Mouse (Mus musculus) heart, embryonic 14.5 days (tissue): ENCODE results near the gene Vdac2. TPM values are rescaled to one million over a fixed set of nuclear protein-coding genes. Genes with fewer than 3 reads are reported as not detected.

Experiments used
- ATAC-seq: fragments of 200-750 bp; cut with Nextera tagmentation; 2 replicates; pipeline ENCODE4 v1.8.0; 2017; ENCODE audit warnings: low read depth, moderate TSS enrichment; ENCODE audit not compliant: insufficient number of reproducible peaks, insufficient read depth, low FRiP score
- H3K27ac ChIP-seq, 2 experiments: fragments of 200-500 bp in 1 of 2; fragments of 300-500 bp in 1 of 2; sonication (generic) in 1 of 2; replicated peaks in 1 of 2; 2 replicates each; pipeline ENCODE4 v1.5.1; 2012 to 2014; ENCODE audit warnings: low read depth in 2 of 2, low read length in 2 of 2, control low read depth in 1 of 2, mild to moderate bottlenecking in 1 of 2, mixed read lengths in 1 of 2; ENCODE audit not compliant: control insufficient read depth in 1 of 2, insufficient read depth in 1 of 2
- H3K27me3 ChIP-seq: fragments of 300-500 bp; sonication (generic); 2 replicates; pipeline ENCODE4 v1.6.1; 2014; ENCODE audit warnings: mild to moderate bottlenecking, low read length, control low read depth; ENCODE audit not compliant: control insufficient read depth, insufficient read depth
- H3K36me3 ChIP-seq: fragments of 300-500 bp; sonication (generic); 2 replicates; pipeline ENCODE4 v1.6.1; 2014; ENCODE audit warnings: mild to moderate bottlenecking, control low read depth, low read length, mixed read lengths; ENCODE audit not compliant: control insufficient read depth, insufficient read depth
- H3K4me1 ChIP-seq, 2 experiments: fragments of 200-500 bp in 1 of 2; fragments of 300-500 bp in 1 of 2; sonication (generic) in 1 of 2; 2 replicates each; pipeline ENCODE4 v1.6.1; 2012 to 2014; ENCODE audit warnings: low read length in 2 of 2, control low read depth in 1 of 2, mixed read lengths in 1 of 2; ENCODE audit not compliant: control insufficient read depth in 2 of 2, insufficient read depth in 2 of 2
- H3K4me2 ChIP-seq: fragments of 300-500 bp; sonication (generic); 2 replicates; pipeline ENCODE4 v1.6.1; 2014; ENCODE audit warnings: mild to moderate bottlenecking, low read length
- H3K4me3 ChIP-seq, 2 experiments: fragments of 200-500 bp in 1 of 2; fragments of 300-500 bp in 1 of 2; sonication (generic) in 1 of 2; 2 replicates each; pipeline ENCODE4 v1.5.1; 2012 to 2014; ENCODE audit warnings: low read length in 2 of 2, mild to moderate bottlenecking in 2 of 2, control low read depth in 1 of 2, low read depth in 1 of 2, moderate library complexity in 1 of 2; ENCODE audit not compliant: control insufficient read depth in 1 of 2, insufficient read depth in 1 of 2
- H3K9ac ChIP-seq: fragments of 300-500 bp; sonication (generic); 2 replicates; pipeline ENCODE4 v1.6.1; 2014; ENCODE audit warnings: mild to moderate bottlenecking, low read length
- H3K9me3 ChIP-seq: fragments of 300-500 bp; sonication (generic); 2 replicates; pipeline ENCODE4 v1.6.1; 2016; ENCODE audit warnings: low read length, control low read depth; ENCODE audit not compliant: control insufficient read depth
- WGBS: fragments of 180-500 bp; shearing (Covaris S2); extraction: QIAGEN DNeasy Blood & Tissue Kit; methylation state at CpG from one replicate; pipeline ENCODE4 v1.1.7; 2014; 5-methylcytosine and 5-hydroxymethylcytosine counted together
- polyA plus RNA-seq: library from polyadenylated mRNA; unstranded; fragments of >200 nt; fragmentation: Nextera tagmentation; extraction: Ambion mirVana; gene quantifications from 2 replicates; pipeline ENCODE4 v1.2.1, GENCODE M21; 2014

The Vdac2 gene
- polyA plus RNA-seq, result 533 and 556 TPM in 2 replicates

GRCm38 (mm10) chr14:21824938-21825337 is at the start of gene Vdac2:
Vdac2 (plus strand) TSS chr14:21825238.
- H3K36me3 ChIP-seq, result no peaks in the 10 kb centered on the region
- H3K9me3 ChIP-seq, result no peaks in the 10 kb centered on the region
- H3K27me3 ChIP-seq, result no peaks in the 10 kb centered on the region
- H3K4me2 ChIP-seq, result peak within 1 kb of the TSS; percentile 34
- ATAC-seq, result no peak
- no peak within 1 kb of the TSS for H3K4me3 ChIP-seq
- H3K27ac ChIP-seq, result peak within 1 kb of the TSS; percentile 80 to 99
- H3K4me1 ChIP-seq, result peaks cover 42 to 50% of the 10 kb centered on the region in 2 experiments
- 80% methylated on average over 2 of the region's 2 CpGs for WGBS
- H3K9ac ChIP-seq, result no peak within 1 kb of the TSS

GRCm38 (mm10) chr14:21776201-21776600 is 48.8 kb upstream of the Vdac2 start:
- WGBS, result 87% methylated on average over 4 of the region's 4 CpGs
- no peak for ATAC-seq
- H3K27ac ChIP-seq, result no peak overlapping the region

GRCm38 (mm10) chr14:21786500-21786899 is 38.5 kb upstream of the Vdac2 start:
- H3K4me1 ChIP-seq, result no peaks in the 10 kb centered on the region
- no peak overlapping the region for H3K4me2 ChIP-seq
- H3K36me3 ChIP-seq, result peaks cover 44% of the 10 kb centered on the region
- H3K27ac ChIP-seq, result no peak overlapping the region
- WGBS, result 83% methylated on average over 4 of the region's 4 CpGs
- H3K27me3 ChIP-seq, result no peaks in the 10 kb centered on the region
- no peak overlapping the region for H3K9ac ChIP-seq
- H3K4me3 ChIP-seq, result no peak overlapping the region
- ATAC-seq, result no peak
- H3K9me3 ChIP-seq, result no peaks in the 10 kb centered on the region

More at GRCm38 (mm10) chr14:21776201-21776600, 48.8 kb upstream of the Vdac2 start:
- Histone ChIP-seq H3K36me3 (peaks cover 33% of the 10 kb centered on the region), H3K4me2 (no peak overlapping the region), H3K4me1 (peaks cover 0 to 6% of the 10 kb centered on the region in 2 experiments; a peak in 2 of 4 replicates), H3K27me3 (no peaks in the 10 kb centered on the region), H3K4me3 (no peak overlapping the region), H3K9ac (no peak overlapping the region), H3K9me3 (no peaks in the 10 kb centered on the region)

GRCm38 (mm10) chr14:21787374-21787773 is 37.7 kb upstream of the Vdac2 start:
- Histone ChIP-seq H3K9ac (no peak overlapping the region), H3K4me1 (no peaks in the 10 kb centered on the region), H3K4me2 (no peak overlapping the region), H3K27me3 (no peaks in the 10 kb centered on the region), H3K27ac (no peak overlapping the region), H3K4me3 (no peak overlapping the region), H3K36me3 (peaks cover 52% of the 10 kb centered on the region), H3K9me3 (no peaks in the 10 kb centered on the region)
- WGBS, result 79% methylated on average over 3 of the region's 3 CpGs
- no peak for ATAC-seq

GRCm38 (mm10) chr14:21788121-21788520 is 36.9 kb upstream of the Vdac2 start:
- H3K4me2 ChIP-seq, result no peak overlapping the region
- ATAC-seq, result no peak

GRCm38 (mm10) chr14:21790585-21791251 is 34.3 kb upstream of the Vdac2 start:
- 90% methylated on average over 9 of the region's 9 CpGs for WGBS
- no peak overlapping the region for H3K9ac ChIP-seq
- no peak overlapping the region for H3K4me2 ChIP-seq
- no peaks in the 10 kb centered on the region for H3K4me1 ChIP-seq
- no peak overlapping the region for H3K27ac ChIP-seq
- no peak for ATAC-seq
- H3K4me3 ChIP-seq, result no peak overlapping the region
- no peaks in the 10 kb centered on the region for H3K27me3 ChIP-seq
- H3K9me3 ChIP-seq, result no peaks in the 10 kb centered on the region
- H3K36me3 ChIP-seq, result peaks cover 53% of the 10 kb centered on the region

More at GRCm38 (mm10) chr14:21788121-21788520, 36.9 kb upstream of the Vdac2 start:
- H3K27ac ChIP-seq, result no peak overlapping the region
- no peak overlapping the region for H3K9ac ChIP-seq
- no peak overlapping the region for H3K4me3 ChIP-seq
- peaks cover 57% of the 10 kb centered on the region for H3K36me3 ChIP-seq
- 90% methylated on average over 5 of the region's 5 CpGs for WGBS
- H3K9me3 ChIP-seq, result no peaks in the 10 kb centered on the region
- H3K27me3 ChIP-seq, result no peaks in the 10 kb centered on the region
- no peaks in the 10 kb centered on the region for H3K4me1 ChIP-seq

- Histone ChIP-seq H3K4me1 (no peaks in the 10 kb centered on the region), H3K9me3 (no peaks in the 10 kb centered on the region), H3K4me2 (no peak overlapping the region), H3K27me3 (no peaks in the 10 kb centered on the region), H3K9ac (no peak overlapping the region), H3K4me3 (no peak overlapping the region), H3K27ac (no peak overlapping the region), H3K36me3 (peaks cover 50% of the 10 kb centered on the region)
- WGBS, result 82% methylated on average over 4 of the region's 4 CpGs
- ATAC-seq, result no peak
Observed at GRCm38 (mm10) chr14:21791722-21792121, 33.3 kb upstream of the Vdac2 start.

GRCm38 (mm10) chr14:21792250-21792649 is 32.8 kb upstream of the Vdac2 start:
- no peak overlapping the region for H3K4me2 ChIP-seq
- 90% methylated on average over 6 of the region's 6 CpGs for WGBS
- H3K9ac ChIP-seq, result no peak overlapping the region
- no peaks in the 10 kb centered on the region for H3K4me1 ChIP-seq
- no peaks in the 10 kb centered on the region for H3K9me3 ChIP-seq
- peaks cover 50% of the 10 kb centered on the region for H3K36me3 ChIP-seq
- H3K27ac ChIP-seq, result no peak overlapping the region
- no peak for ATAC-seq
- H3K4me3 ChIP-seq, result no peak overlapping the region
- no peaks in the 10 kb centered on the region for H3K27me3 ChIP-seq
